Mouse (Mus musculus): ENCODE measurements around the gene Mgarp.

DNA sequence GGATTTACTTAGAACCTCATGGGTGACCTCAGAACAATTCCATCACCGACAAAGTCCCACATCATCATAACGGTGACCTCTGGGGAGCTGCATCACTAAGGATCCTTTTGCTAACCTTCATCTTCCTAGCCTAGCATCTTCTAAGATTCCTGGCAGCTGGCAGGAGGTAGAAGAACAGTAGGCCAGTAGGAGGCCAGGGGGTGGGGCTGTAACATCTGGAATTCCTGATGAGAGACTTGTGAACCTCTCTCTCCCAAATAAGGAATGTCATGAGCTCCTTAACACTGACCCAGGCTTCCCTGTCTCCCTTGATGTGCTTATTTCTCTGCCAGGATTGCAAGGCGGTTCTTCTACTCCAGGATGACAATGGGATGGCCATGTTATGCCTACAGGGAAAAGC, 45.7 kb downstream of the Mgarp start:
- no peak for TF ChIP-seq POLR2A (IDR thresholded peaks at IDR 0.05; ENCODE audit: control insufficient read depth, extremely low read depth, insufficient read depth, low read length, poor library complexity)
- TF ChIP-seq CTCF (IDR thresholded peaks at IDR 0.05; ENCODE audit: borderline replicate concordance, control insufficient read depth, extremely low read depth, insufficient read depth, low read length, poor library complexity) = no peak

Measured in thymus, adult 2 months (tissue).